Mouse (Mus musculus) testis, adult 2 months (tissue): ENCODE data around the gene Rnf11. TPM values are rescaled to one million over a fixed set of nuclear protein-coding genes. Genes with fewer than 3 reads are reported as not detected.

ENCODE experiments used
- H3K27ac ChIP-seq: fragments of 200-500 bp; 2 replicates; pipeline ENCODE4 v1.5.1; 2012; ENCODE audit warnings: low read depth, low read length; ENCODE audit not compliant: control insufficient read depth, insufficient read depth
- H3K27me3 ChIP-seq: fragments of 200-500 bp; 2 replicates; pipeline ENCODE4 v1.6.1; 2012; ENCODE audit warnings: mild to moderate bottlenecking, low read length, moderate library complexity; ENCODE audit not compliant: control insufficient read depth, insufficient read depth
- H3K36me3 ChIP-seq: fragments of 200-500 bp; 2 replicates; pipeline ENCODE4 v1.6.1; 2012; ENCODE audit warnings: mild to moderate bottlenecking, low read length; ENCODE audit not compliant: control insufficient read depth, insufficient read depth
- H3K4me1 ChIP-seq: fragments of 200-500 bp; 2 replicates; pipeline ENCODE4 v1.6.1; 2012; ENCODE audit warnings: low read length; ENCODE audit not compliant: control insufficient read depth, insufficient read depth
- H3K4me3 ChIP-seq: fragments of 200-500 bp; 2 replicates; pipeline ENCODE4 v1.5.1; 2012; ENCODE audit warnings: low read depth, mild to moderate bottlenecking, low read length, moderate library complexity, mixed read lengths; ENCODE audit not compliant: control insufficient read depth
- CTCF ChIP-seq: fragments of 200-500 bp; IDR thresholded peaks from 2 replicates; pipeline ENCODE4 v1.5.1; 2012; ENCODE audit warnings: low read depth, mild to moderate bottlenecking, inconsistent platforms, low read length, moderate library complexity; ENCODE audit not compliant: control insufficient read depth, insufficient read depth, insufficient replicate concordance
- POLR2A ChIP-seq: fragments of 200-500 bp; IDR thresholded peaks from 2 replicates; pipeline ENCODE4 v1.6.1; 2012; ENCODE audit warnings: low read depth, mild to moderate bottlenecking, inconsistent platforms, low read length, moderate library complexity; ENCODE audit not compliant: control insufficient read depth
- polyA plus RNA-seq: library from polyadenylated mRNA; depleted of rRNA; stranded (reverse); fragments of >200 nt; gene quantifications from 2 replicates; pipeline ENCODE4 v1.2.3, GENCODE M21; 2012

Rnf11 gene
- polyA plus RNA-seq, 1 experiment = 44.2 TPM

DNA sequence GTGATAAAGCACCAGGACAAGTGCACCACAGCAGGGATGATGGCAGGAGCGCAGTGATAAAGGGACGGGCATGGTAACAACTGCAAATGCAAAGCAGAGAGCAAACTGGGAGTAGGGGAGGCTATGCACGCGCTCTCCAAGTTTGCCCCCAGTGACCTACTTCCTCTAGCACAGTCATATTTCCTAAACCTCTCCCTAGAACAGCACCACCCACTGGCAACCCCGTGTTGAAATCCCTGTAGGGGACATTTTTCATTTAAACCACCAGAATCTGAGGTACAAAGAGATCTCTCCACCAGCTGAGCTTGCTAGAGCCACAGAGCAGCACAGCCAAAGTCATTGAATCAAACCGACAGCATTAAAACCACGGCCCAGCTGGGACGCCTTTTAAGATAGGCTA lies 45.4 kb downstream of the Rnf11 start:
- H3K4me3 ChIP-seq = no peak overlapping the region
- TF ChIP-seq CTCF = no peak
- TF ChIP-seq POLR2A = no peak
- no peaks in the 10 kb centered on the region for H3K27me3 ChIP-seq
- no peak overlapping the region for H3K27ac ChIP-seq
- H3K36me3 ChIP-seq = no peaks in the 10 kb centered on the region
- no peaks in the 10 kb centered on the region; the same call in 1 of the 2 replicates for H3K4me1 ChIP-seq

DNA sequence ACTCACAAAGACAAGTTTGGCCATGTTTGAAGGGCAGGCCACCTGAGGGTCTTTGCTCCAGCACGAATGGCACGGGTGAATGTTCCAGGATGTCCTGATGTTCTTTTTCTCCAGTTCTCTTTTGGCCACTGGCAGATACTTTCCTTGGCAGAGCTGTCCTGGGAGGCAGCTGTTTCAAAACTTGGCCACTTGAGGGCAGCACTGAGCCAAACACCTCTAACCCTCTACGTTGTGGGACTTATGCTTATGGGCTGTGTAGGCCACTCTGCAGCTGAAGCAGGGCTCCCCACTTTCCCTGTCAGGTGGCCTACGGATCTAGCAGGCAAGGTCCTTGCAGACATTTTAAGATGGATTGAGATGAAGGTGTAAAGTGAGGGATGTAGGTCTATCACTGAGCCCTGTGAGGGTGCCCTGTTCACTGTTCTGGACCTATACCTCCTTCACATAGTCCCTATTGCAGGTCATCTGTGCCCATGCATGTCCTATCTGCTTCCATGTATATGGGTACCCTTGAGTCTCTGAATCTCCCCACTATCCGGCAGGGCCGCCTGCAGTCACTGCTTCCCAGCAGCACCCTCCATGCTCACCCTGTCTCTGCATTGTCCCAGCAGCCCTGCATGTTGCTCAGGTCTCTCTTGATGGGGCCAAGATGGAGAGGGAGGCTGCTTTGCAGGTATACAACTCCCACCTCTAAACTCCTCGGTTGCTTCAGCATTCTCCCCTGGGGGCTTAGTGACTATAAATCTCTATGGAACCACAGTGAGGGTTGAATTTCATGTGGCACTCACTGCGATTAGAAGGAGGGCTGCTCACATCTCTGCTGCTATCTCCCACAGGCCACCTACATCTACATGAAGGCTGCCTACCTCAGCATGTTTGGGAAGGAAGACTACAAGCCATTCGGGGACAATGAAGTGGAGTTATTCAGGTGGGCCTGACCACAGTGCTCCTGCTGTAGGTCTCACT lies 46.3 kb downstream of the Rnf11 start:
- Histone ChIP-seq H3K27me3 (no peaks in the 10 kb centered on the region), H3K4me3 (no peak overlapping the region), H3K27ac (no peak overlapping the region), H3K36me3 (no peaks in the 10 kb centered on the region), H3K4me1 (no peaks in the 10 kb centered on the region; the same call in 1 of the 2 replicates)
- TF ChIP-seq POLR2A = no peak
- TF ChIP-seq CTCF = peak; percentile 81

DNA sequence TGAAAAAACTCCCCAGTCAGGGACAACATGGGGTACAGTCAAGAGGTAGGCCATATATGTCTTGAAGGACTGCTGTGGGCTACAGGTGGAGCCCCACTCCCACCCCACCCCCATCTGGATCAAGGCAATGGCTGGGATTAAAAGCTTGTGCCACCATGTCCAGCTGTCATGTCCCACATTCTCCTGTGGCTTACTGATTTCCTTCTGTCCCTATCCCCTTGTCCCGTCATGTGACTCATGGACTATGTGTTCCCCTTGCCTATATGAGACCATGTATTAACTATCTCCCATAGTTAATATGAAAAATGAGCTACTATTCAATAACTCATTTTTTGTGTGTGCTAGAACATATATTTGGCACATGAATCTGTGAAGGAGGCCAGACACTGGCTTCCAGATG lies 50.3 kb downstream of the Rnf11 start:
- TF ChIP-seq CTCF (no peak), POLR2A (no peak)
- no peaks in the 10 kb centered on the region for H3K27me3 ChIP-seq
- H3K27ac ChIP-seq = no peak overlapping the region
- no peak overlapping the region for H3K4me3 ChIP-seq
- no peaks in the 10 kb centered on the region for H3K36me3 ChIP-seq
- peaks cover 9% of the 10 kb centered on the region for H3K4me1 ChIP-seq

DNA sequence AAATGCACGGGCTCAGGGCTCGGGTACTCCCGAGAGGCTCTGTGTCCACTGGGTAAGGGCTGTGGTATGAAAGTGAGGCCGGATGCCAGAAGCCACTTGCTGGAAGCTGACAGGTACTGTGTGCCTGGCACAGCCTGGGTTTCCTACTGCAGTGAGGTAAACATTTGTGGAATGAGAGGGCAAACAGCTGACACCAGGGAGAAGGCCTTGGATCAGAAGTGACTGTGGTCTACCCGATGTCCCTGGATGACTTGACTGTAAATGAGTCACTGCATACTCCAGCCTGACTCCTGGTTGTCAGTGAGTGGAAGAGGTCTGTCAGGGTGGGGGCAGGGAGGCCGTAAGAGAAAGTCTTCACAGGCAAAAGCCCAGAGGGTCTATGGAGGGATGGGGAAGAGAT lies 50.9 kb downstream of the Rnf11 start:
- Histone ChIP-seq H3K4me1 (peaks cover 9% of the 10 kb centered on the region), H3K36me3 (no peaks in the 10 kb centered on the region), H3K27me3 (no peaks in the 10 kb centered on the region), H3K27ac (no peak overlapping the region), H3K4me3 (no peak overlapping the region)
- TF ChIP-seq CTCF (no peak), POLR2A (no peak)

DNA sequence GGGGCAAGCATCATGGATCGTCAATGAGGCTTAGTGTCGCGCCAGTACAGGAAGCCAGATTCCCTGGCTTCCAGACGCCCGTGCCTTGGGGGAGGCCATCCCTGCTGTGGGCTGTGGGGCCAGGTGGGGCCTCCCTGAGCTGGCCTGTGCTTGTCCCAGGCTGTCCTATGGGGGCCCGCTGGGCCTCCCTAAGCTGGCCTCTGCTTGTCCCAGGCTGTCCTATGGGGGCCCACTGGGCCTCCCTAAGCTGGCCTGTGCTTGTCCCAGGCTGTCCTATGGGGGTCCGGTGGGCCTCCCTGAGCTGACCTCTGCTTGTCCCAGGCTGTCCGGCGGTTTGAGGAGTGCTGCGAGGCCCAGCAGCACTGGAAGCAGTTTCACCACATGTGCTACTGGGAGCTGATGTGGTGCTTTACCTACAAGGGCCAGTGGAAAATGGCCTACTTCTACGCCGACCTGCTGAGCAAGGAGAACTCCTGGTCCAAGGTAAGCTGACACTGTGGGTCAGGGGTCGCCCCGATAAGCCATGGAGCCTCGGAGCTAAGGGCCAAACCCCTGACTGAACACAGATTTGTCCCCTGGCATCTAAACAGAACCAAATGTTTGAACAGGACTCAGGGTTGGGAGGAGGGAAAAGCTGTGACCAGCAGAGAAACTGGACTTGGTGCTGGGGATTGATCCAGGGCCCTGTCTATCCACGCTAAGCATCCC lies 51.7 kb downstream of the Rnf11 start:
- Histone ChIP-seq H3K4me1 (peaks cover 9% of the 10 kb centered on the region), H3K27ac (no peak overlapping the region), H3K4me3 (no peak overlapping the region), H3K36me3 (no peaks in the 10 kb centered on the region), H3K27me3 (no peaks in the 10 kb centered on the region)
- TF ChIP-seq POLR2A = no peak
- TF ChIP-seq CTCF = no peak

DNA sequence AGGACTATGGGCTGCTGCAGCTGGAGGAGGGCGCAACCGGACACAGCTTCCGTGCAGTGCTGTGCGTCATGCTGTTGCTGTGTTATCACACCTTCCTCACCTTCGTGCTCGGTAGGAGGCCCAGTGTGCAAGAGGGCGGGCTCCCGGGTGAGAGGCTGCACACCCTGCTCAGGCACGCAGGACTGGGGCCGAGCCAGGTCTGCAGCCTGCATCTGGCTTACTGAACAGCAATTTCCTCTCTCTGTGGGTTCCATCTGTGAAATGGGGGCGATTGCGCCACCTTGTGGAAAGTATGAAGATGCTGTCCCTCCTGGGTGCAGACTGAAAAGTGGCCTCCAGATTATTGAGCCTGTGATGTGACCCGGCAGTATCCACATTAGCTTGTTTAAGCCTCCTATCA lies 53.7 kb downstream of the Rnf11 start:
- H3K36me3 ChIP-seq = no peaks in the 10 kb centered on the region
- no peaks in the 10 kb centered on the region for H3K27me3 ChIP-seq
- TF ChIP-seq CTCF = peak; percentile 55; the same call in 1 of the 2 replicates
- no peak for TF ChIP-seq POLR2A
- no peak overlapping the region for H3K27ac ChIP-seq
- peak overlapping the region; percentile 32 for H3K4me3 ChIP-seq
- H3K4me1 ChIP-seq = peaks cover 9% of the 10 kb centered on the region

DNA sequence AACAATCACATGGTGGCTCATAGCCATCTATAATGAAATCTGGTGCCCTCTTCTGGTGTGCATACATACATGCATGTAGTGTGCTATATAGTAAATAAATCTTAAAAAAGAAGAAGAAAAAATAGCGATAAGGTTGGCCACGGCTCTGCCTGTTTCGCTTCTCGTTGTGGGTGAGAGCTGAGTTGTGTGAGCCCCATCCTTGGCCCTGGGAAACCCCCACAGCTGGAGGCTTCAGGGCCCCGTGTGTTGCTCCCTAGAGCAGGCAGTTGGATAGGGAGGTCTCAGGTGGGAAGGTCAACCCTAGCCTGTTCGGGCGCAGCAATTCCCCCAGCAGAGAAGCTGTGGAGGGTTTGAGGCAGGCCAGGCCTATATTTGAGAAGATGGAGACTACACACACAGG lies 54.3 kb downstream of the Rnf11 start:
- Histone ChIP-seq H3K27ac (no peak overlapping the region), H3K4me1 (peaks cover 9% of the 10 kb centered on the region), H3K36me3 (no peaks in the 10 kb centered on the region), H3K4me3 (peak overlapping the region; percentile 32; the same call in 1 of the 2 replicates), H3K27me3 (no peaks in the 10 kb centered on the region)
- TF ChIP-seq CTCF (no peak), POLR2A (no peak)
